In genomic region chr4:95284696-95285095, GRCm38 (mm10) we compare ENCODE assay signal across 20 mouse cellular contexts.
DNase-seq lines count a peak whose midpoint lies in the region; TF ChIP-seq lines count a peak whose summit lies in the region.
"Had no signal": no experiment of that assay in that cellular context is flagged by ENCODE, and none has a peak within 500 bp of the region (broad histone marks: within the 10 kb centered on the region; RNA-seq: fewer than 3 reads in every experiment).

No protein-coding gene starts in this region.

- no peaks in the 10 kb centered on the region for H3K79me2 ChIP-seq in heart, adult 2 months (replicated peaks; ENCODE audit: control insufficient read depth, insufficient read depth, low read length)

- no peaks in the 10 kb centered on the region for H3K27me3 ChIP-seq in heart, adult 2 months (ENCODE audit: control insufficient read depth, insufficient read depth, low read length)
- H3K27me3 ChIP-seq: heart, embryonic 15.5 days had no signal

- no peaks in the 10 kb centered on the region; the same call in 1 of the 2 replicates for H3K4me1 ChIP-seq in heart, adult 2 months (ENCODE audit: control insufficient read depth, insufficient read depth, low read length)
- H3K4me1 ChIP-seq: forebrain, embryonic 13.5 days had no signal

- no peak for TF ChIP-seq CTCF in heart, adult 2 months (IDR thresholded peaks at IDR 0.05)

- H3K4me3 ChIP-seq in heart, adult 2 months, result no peak overlapping the region
- H3K4me3 ChIP-seq: forebrain, embryonic 10.5 days; forebrain, embryonic 13.5 days; heart, embryonic 15.5 days had no signal

- TF ChIP-seq EP300 in heart, adult 2 months (IDR thresholded peaks at IDR 0.05; ENCODE audit: insufficient read depth, low read depth, low read length), result no peak

- intact Hi-C loops in heart, adult 2 months (cut with DNase I), result loop anchor here (5.0 to 10.0 kb wide), 2 partner anchors 122 to 230 kb away; partner anchors contain the start of gene Jun
- intact Hi-C loops in heart, postnatal 25 days (cut with DNase I), result loop anchor here (5.0 to 10.0 kb wide), 5 partner anchors 93 to 588 kb away; partner anchors contain the start of gene Jun

- no peak for TF ChIP-seq POLR2A in heart, adult 2 months (IDR thresholded peaks at IDR 0.05; ENCODE audit: insufficient read depth, low read depth, low read length)

- peak overlapping the region; percentile 73 for H3K27ac ChIP-seq in heart, adult 2 months
- H3K27ac ChIP-seq: forebrain, embryonic 10.5 days; forebrain, embryonic 13.5 days; heart, embryonic 15.5 days; hindbrain, embryonic 14.5 days; hindbrain, postnatal 0 days had no signal

- no peak overlapping the region for H3K9ac ChIP-seq in heart, adult 2 months (ENCODE audit: low read depth, low read length)
- H3K9ac ChIP-seq: forebrain, embryonic 13.5 days; heart, embryonic 15.5 days; hindbrain, embryonic 14.5 days had no signal

- H3K36me3 ChIP-seq in heart, adult 2 months (ENCODE audit: control insufficient read depth, insufficient read depth, low read length), result peaks cover 2% of the 10 kb centered on the region; the same call in 1 of the 2 replicates
- H3K36me3 ChIP-seq: forebrain, embryonic 10.5 days; heart, embryonic 15.5 days had no signal

- 77% methylated on average over 1 of the region's 1 CpGs for WGBS in heart, adult 2 months

- DNase-seq in adrenal gland, adult 2 months, result peak; percentile 13
- no peak for DNase-seq in adrenal gland, postnatal 14 days
- peak; percentile 11 to 19 for DNase-seq in cerebellum, postnatal 10 days
- no peak for DNase-seq in cerebellum, adult 18-20 months
- no peak for DNase-seq in heart, adult 2 months
- DNase-seq in heart, postnatal 25 days (ENCODE audit: low spot score), result no peak
- peak; percentile 9 for DNase-seq in MN1 (ENCODE audit: low spot score)
- DNase-seq in retina, embryonic 14.5 days (ENCODE audit: low spot score), result no peak
- DNase-seq: cerebellum, adult 11 months; cerebellum, adult 8-10 months; cerebellum, postnatal 14 days; gastrocnemius, postnatal 14 days; heart, postnatal 10 days; heart, postnatal 4 days; kidney, adult 18-20 months had no signal

Comparison
In these comparisons a context has a peak if more than half of its experiments do, and no peak if none do; other contexts are left out.
1. DNase-seq: peak in adrenal gland, adult 2 months (single experiment), cerebellum, postnatal 10 days (2 of 2) and MN1 (single experiment); none in adrenal gland, postnatal 14 days (single experiment), cerebellum, adult 18-20 months (0 of 2), heart, adult 2 months (0 of 2), heart, postnatal 25 days (single experiment) and retina, embryonic 14.5 days (single experiment).